8 mouse cellular contexts compared by ENCODE assay signal in the genomic region with DNA sequence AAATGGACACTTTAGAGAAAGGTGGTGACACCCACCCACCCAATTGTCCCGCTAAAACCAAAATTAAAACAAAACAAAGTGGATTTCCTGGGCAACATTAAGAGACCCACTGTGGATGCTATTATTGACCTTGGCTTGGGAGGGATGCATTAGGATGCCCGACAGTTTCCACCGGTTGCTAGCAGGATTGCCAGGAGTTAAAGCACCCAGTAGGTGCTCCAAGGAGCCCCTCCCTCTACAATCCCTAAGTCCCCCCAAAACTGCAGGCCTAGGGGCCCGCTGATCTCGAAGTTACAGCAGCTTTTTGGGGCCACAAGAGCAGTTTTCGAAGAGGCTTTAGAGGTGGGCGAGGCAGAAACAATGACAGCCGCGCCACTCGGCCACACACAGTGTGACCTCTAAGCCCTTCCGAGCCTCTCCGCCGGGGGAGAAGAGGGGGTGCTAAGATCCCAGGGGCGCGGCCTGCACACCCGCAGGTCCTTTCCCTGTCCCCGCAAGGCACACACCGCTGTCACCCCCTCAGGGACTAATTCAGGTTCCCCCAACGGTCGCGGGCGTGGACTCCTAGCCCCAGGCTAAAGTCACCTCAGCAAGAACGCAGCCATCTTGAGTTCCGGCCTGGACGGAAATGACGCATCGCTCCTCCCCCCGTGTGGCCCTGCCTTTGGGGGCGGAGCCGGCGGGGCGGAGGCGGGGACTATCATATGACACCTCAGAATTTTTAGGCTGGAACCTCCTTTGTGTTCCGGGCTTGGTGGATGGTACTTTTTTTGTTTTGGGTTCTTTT. TPM values are rescaled to one million over a fixed set of nuclear protein-coding genes. Genes with fewer than 3 reads are reported as not detected.
DNase-seq lines count a peak whose midpoint lies in the region; ATAC-seq and TF ChIP-seq lines count a peak whose summit lies in the region.

Gene Sdhc (minus strand): TSS at position 630 of the 787 bp plus-strand sequence.
Gene Mpz (plus strand): TSS at position 738 of the 787 bp plus-strand sequence.

- no peak for TF ChIP-seq CTCF in bone marrow, adult 2 months (IDR thresholded peaks at IDR 0.05; ENCODE audit: control insufficient read depth, insufficient read depth, low read length)
- TF ChIP-seq CTCF in midbrain, postnatal 0 days (IDR thresholded peaks at IDR 0.05) = no peak

- peak within 1 kb of the TSS; percentile 66 for H3K27ac ChIP-seq in bone marrow, adult 2 months (ENCODE audit: control insufficient read depth, insufficient read depth, low read depth, low read length, poor library complexity)
- H3K27ac ChIP-seq in embryonic facial prominence, embryonic 15.5 days (replicated peaks) = peak within 1 kb of the TSS; percentile 93
- peak within 1 kb of the TSS; percentile 78 for H3K27ac ChIP-seq in limb, embryonic 14.5 days (replicated peaks; ENCODE audit: low read depth, low read length)
- H3K27ac ChIP-seq in midbrain, postnatal 0 days (ENCODE audit: low read depth, low read length) = peak within 1 kb of the TSS; percentile 86

- peak within 1 kb of the TSS; percentile 67 for H3K4me2 ChIP-seq in embryonic facial prominence, embryonic 15.5 days (replicated peaks)
- H3K4me2 ChIP-seq in limb, embryonic 14.5 days (replicated peaks; ENCODE audit: low read depth, low read length, severe bottlenecking) = peak within 1 kb of the TSS; percentile 82
- H3K4me2 ChIP-seq in midbrain, postnatal 0 days (ENCODE audit: low read depth, low read length, poor library complexity, severe bottlenecking) = peak within 1 kb of the TSS; percentile 83

- peak within 1 kb of the TSS; percentile 98 for H3K4me3 ChIP-seq in bone marrow, adult 2 months (replicated peaks; ENCODE audit: control insufficient read depth, low read depth, low read length)
- H3K4me3 ChIP-seq in embryonic facial prominence, embryonic 15.5 days (replicated peaks) = peak within 1 kb of the TSS; percentile 87
- H3K4me3 ChIP-seq in limb, embryonic 14.5 days (replicated peaks; ENCODE audit: low read length) = peak within 1 kb of the TSS; percentile 97
- peak within 1 kb of the TSS; percentile 82 for H3K4me3 ChIP-seq in midbrain, postnatal 0 days (ENCODE audit: low read depth, low read length)

- H3K9ac ChIP-seq in embryonic facial prominence, embryonic 15.5 days = peak within 1 kb of the TSS; percentile 93
- peak within 1 kb of the TSS; percentile 88 for H3K9ac ChIP-seq in limb, embryonic 14.5 days (ENCODE audit: low read depth, low read length, severe bottlenecking)
- H3K9ac ChIP-seq in midbrain, postnatal 0 days (replicated peaks; ENCODE audit: low read length, poor library complexity, severe bottlenecking) = peak within 1 kb of the TSS; percentile 96

- H3K9me3 ChIP-seq in embryonic facial prominence, embryonic 15.5 days (replicated peaks) = no peaks in the 10 kb centered on the region
- H3K9me3 ChIP-seq in limb, embryonic 14.5 days (ENCODE audit: control insufficient read depth, low read length) = no peaks in the 10 kb centered on the region
- no peaks in the 10 kb centered on the region for H3K9me3 ChIP-seq in midbrain, postnatal 0 days (ENCODE audit: low read length)

- H3K4me1 ChIP-seq in bone marrow, adult 2 months (ENCODE audit: control insufficient read depth, insufficient read depth, low read length) = peaks cover 2% of the 10 kb centered on the region
- peaks cover 18% of the 10 kb centered on the region for H3K4me1 ChIP-seq in embryonic facial prominence, embryonic 15.5 days
- peaks cover 13% of the 10 kb centered on the region for H3K4me1 ChIP-seq in limb, embryonic 14.5 days (ENCODE audit: control insufficient read depth, insufficient read depth, low read length)
- H3K4me1 ChIP-seq in midbrain, postnatal 0 days (ENCODE audit: insufficient read depth, low read length) = peaks cover 10% of the 10 kb centered on the region

- 1% methylated on average over 34 of the region's 34 CpGs for WGBS in bone marrow, adult 2 months
- WGBS in embryonic facial prominence, embryonic 15.5 days = under 1% methylated on average over 34 of the region's 34 CpGs
- WGBS in limb, embryonic 14.5 days = under 1% methylated on average over 32 of the region's 34 CpGs
- WGBS in midbrain, postnatal 0 days = 1% methylated on average over 30 of the region's 34 CpGs

- ATAC-seq in embryonic facial prominence, embryonic 15.5 days (ENCODE audit: insufficient number of reproducible peaks, low FRiP score, low TSS enrichment, low read depth) = peak; percentile 93
- ATAC-seq in limb, embryonic 14.5 days (ENCODE audit: low FRiP score, low read depth) = peak; percentile 98
- peak; percentile 96 for ATAC-seq in midbrain, postnatal 0 days (ENCODE audit: low FRiP score)

- H3K36me3 ChIP-seq in embryonic facial prominence, embryonic 15.5 days = peaks cover 6% of the 10 kb centered on the region
- H3K36me3 ChIP-seq in limb, embryonic 14.5 days (ENCODE audit: control insufficient read depth, insufficient read depth, low read length) = peaks cover 9% of the 10 kb centered on the region; the same call in 1 of the 2 replicates
- no peaks in the 10 kb centered on the region for H3K36me3 ChIP-seq in midbrain, postnatal 0 days (ENCODE audit: insufficient read depth, low read length)

- peak; percentile 94 for TF ChIP-seq POLR2A in bone marrow, adult 2 months (IDR thresholded peaks at IDR 0.05; ENCODE audit: borderline replicate concordance, control insufficient read depth, low read depth, low read length)
- TF ChIP-seq POLR2A in limb, embryonic 14.5 days (IDR thresholded peaks at IDR 0.05; ENCODE audit: borderline replicate concordance, extremely low read depth, insufficient read depth, insufficient read length) = 0 out of 2 replicates have a peak, but pooled peaks have one; percentile 55

- peak; percentile 96 for DNase-seq in 416B (ENCODE audit: low read depth)
- DNase-seq in heart, adult 8-10 months (ENCODE audit: low spot score) = peak; percentile 97
- DNase-seq in kidney, adult 9 months = peak; percentile 98
- DNase-seq in limb, embryonic 14.5 days (ENCODE audit: low spot score) = peak; percentile 94
- DNase-seq in midbrain, postnatal 0 days (ENCODE audit: low spot score) = peak; percentile 95
- DNase-seq in spleen, postnatal 14 days (ENCODE audit: low spot score in 2 of 2) = peak; percentile 93 to 95

- no peaks in the 10 kb centered on the region for H3K27me3 ChIP-seq in embryonic facial prominence, embryonic 15.5 days
- H3K27me3 ChIP-seq in limb, embryonic 14.5 days (ENCODE audit: control insufficient read depth, insufficient read depth, low read length) = no peaks in the 10 kb centered on the region
- no peaks in the 10 kb centered on the region for H3K27me3 ChIP-seq in midbrain, postnatal 0 days (ENCODE audit: insufficient read depth, low read length)

RNA-seq across cellular contexts. Expression of gene Sdhc, which starts in this region (rescaled TPM):
- polyA plus RNA-seq in bone marrow, adult 2 months (2011; ENCODE audit: insufficient read depth, insufficient read length, low replicate concordance, missing spikeins) = 63.6 and 72.1 TPM in 2 replicates
- 261 and 274 TPM in 2 replicates for polyA plus RNA-seq in embryonic facial prominence, embryonic 15.5 days (2015; fragmentation: Nextera tagmentation; extraction: Ambion mirVana)
- 1,000 to 10,000 TPM; 1,259 to 1,304 (median 1,268) TPM for total RNA-seq in heart, adult 8-10 months (2022)
- polyA plus RNA-seq in limb, embryonic 14.5 days (2012; rRNA removed) = 246 and 314 TPM in 2 replicates
- 273 and 281 TPM in 2 replicates for polyA plus RNA-seq in limb, embryonic 14.5 days (2014; fragmentation: Nextera tagmentation; extraction: Ambion mirVana)
- 263 TPM in 2 replicates for total RNA-seq in midbrain, postnatal 0 days (2014; rRNA removed)
- 313 and 326 TPM in 2 replicates for polyA plus RNA-seq in midbrain, postnatal 0 days (2015; fragmentation: Nextera tagmentation; extraction: Ambion mirVana)

RNA-seq across cellular contexts. Expression of gene Mpz, which starts in this region (rescaled TPM):
- not detected in 2 replicates for polyA plus RNA-seq in bone marrow, adult 2 months (2011; ENCODE audit: insufficient read depth, insufficient read length, low replicate concordance, missing spikeins)
- 6.8 and 8.5 TPM in 2 replicates for polyA plus RNA-seq in embryonic facial prominence, embryonic 15.5 days (2015; fragmentation: Nextera tagmentation; extraction: Ambion mirVana)
- total RNA-seq in heart, adult 8-10 months (2022) = under 1 TPM in 2 of 4 experiments, not detected in 2; 0.31 to 0.41 TPM
- polyA plus RNA-seq in limb, embryonic 14.5 days (2012; rRNA removed) = 14.6 and 19.8 TPM in 2 replicates
- polyA plus RNA-seq in limb, embryonic 14.5 days (2014; fragmentation: Nextera tagmentation; extraction: Ambion mirVana) = 4.9 and 5.3 TPM in 2 replicates
- 0.49 and 0.90 TPM in 2 replicates for total RNA-seq in midbrain, postnatal 0 days (2014; rRNA removed)
- 0.63 and 0.67 TPM in 2 replicates for polyA plus RNA-seq in midbrain, postnatal 0 days (2015; fragmentation: Nextera tagmentation; extraction: Ambion mirVana)

Comparison
In these comparisons a context has a peak if more than half of its experiments do, and no peak if none do; other contexts are left out.
1. Peak in every context shown above with its lines: DNase-seq, ATAC-seq, H3K4me3 ChIP-seq and H3K27ac ChIP-seq.